Mouse (Mus musculus): ENCODE data around the gene Ccdc87. TPM values are rescaled to one million over a fixed set of nuclear protein-coding genes. Genes with fewer than 3 reads are reported as not detected.

Ccdc87 gene
- total and polyA plus RNA-seq, 3 experiments = 0.05 TPM; not detected in 2

DNA sequence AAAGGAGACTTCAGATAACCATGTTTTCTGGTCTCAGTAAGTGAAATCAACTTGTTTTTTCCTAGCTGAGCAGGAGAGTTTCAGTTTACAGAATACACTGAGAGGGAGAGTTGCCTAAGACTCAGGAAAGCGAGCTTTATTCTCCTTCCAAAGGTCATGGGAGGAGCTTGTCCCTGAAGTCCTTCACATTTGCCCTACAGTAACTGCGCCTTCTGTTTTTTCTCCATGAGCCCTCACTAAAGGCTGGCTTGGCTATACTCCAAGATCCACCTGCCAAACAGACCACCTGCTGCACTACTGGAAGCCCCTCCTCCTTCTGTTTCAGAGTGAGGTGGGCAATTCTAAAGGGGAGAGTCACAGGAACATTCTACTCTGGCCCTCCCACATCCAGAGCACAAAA is 3.1 kb upstream of the Ccdc87 start:
- no peak for DNase-seq (ENCODE audit: low spot score)
- no peak for ATAC-seq (ENCODE audit: extremely low read depth, insufficient number of reproducible peaks, low FRiP score, poor library complexity, severe bottlenecking)
- Histone ChIP-seq H3K27me3 (ENCODE audit: insufficient read depth, low read length) (peaks cover 13% of the 10 kb centered on the region), H3K9me3 (replicated peaks) (no peaks in the 10 kb centered on the region), H3K4me3 (ENCODE audit: low read depth, low read length) (no peak overlapping the region), H3K4me1 (ENCODE audit: insufficient read depth, low read depth, low read length) (peaks cover 32% of the 10 kb centered on the region), H3K36me3 (replicated peaks) (peaks cover 59% of the 10 kb centered on the region)
- TF ChIP-seq CTCF (IDR thresholded peaks at IDR 0.05; ENCODE audit: low read depth, low read length) (no peak), GATA2 (IDR thresholded peaks at IDR 0.05; ENCODE audit: borderline replicate concordance, low read depth, low read length) (no peak), TAL1 (conservative IDR thresholded peaks at IDR 0.05; ENCODE audit: low read depth, low read length) (no peak), POLR2AphosphoS5 (IDR thresholded peaks at IDR 0.05; ENCODE audit: insufficient replicate concordance, low read depth, low read length) (no peak), GATA1 (IDR thresholded peaks at IDR 0.05; ENCODE audit: borderline replicate concordance, low read length) (no peak)

GRCm38 (mm10) chr19:4837049-4837448 is 2.1 kb upstream of the Ccdc87 start:
- no peak for ATAC-seq (ENCODE audit: extremely low read depth, insufficient number of reproducible peaks, low FRiP score, poor library complexity, severe bottlenecking)
- DNase-seq (ENCODE audit: low spot score) = no peak
- Histone ChIP-seq H3K4me1 (ENCODE audit: insufficient read depth, low read depth, low read length) (peaks cover 34% of the 10 kb centered on the region), H3K27me3 (ENCODE audit: insufficient read depth, low read length) (peaks cover 22% of the 10 kb centered on the region), H3K4me3 (ENCODE audit: low read depth, low read length) (no peak overlapping the region), H3K9me3 (replicated peaks) (no peaks in the 10 kb centered on the region), H3K36me3 (replicated peaks) (peaks cover 51% of the 10 kb centered on the region)
- no peak for TF ChIP-seq POLR2AphosphoS5 (IDR thresholded peaks at IDR 0.05; ENCODE audit: insufficient replicate concordance, low read depth, low read length)
- no peak for TF ChIP-seq GATA1 (IDR thresholded peaks at IDR 0.05; ENCODE audit: borderline replicate concordance, low read length)
- no peak for TF ChIP-seq CTCF (IDR thresholded peaks at IDR 0.05; ENCODE audit: low read depth, low read length)
- no peak for TF ChIP-seq TAL1 (conservative IDR thresholded peaks at IDR 0.05; ENCODE audit: low read depth, low read length)
- TF ChIP-seq GATA2 (IDR thresholded peaks at IDR 0.05; ENCODE audit: borderline replicate concordance, low read depth, low read length) = no peak

DNA sequence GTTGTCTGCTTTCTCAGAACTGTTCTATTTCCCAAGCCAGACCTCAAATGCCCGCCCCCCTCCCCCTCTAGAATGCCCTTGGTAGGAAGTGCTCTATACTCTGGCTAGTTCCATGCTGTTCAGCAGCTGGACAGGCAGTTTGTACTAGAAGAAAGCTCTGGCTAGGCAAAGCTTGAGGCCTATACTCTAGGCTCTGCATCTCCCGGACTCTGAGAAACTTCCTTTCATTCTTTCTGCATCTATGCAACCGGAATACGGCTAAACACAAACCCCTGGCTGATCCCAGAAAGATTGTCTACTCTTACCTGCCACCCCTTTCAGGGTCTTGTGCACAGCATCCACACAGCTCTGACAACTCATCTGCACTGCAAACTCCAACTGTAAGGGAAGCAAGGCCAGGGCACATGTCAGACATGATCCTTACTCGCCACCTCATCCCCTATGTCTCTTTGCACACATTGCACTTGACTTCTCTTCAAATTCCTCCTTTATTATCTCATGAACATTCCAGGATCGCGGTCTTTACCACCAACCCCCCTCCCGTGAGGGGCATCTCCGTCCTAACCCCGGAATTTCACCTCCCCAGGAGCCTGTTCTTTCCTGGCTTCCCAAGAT is 533 bp upstream of the Ccdc87 start:
- Histone ChIP-seq H3K9me3 (replicated peaks) (no peaks in the 10 kb centered on the region), H3K4me3 (ENCODE audit: low read depth, low read length) (peak overlapping the region; percentile 75), H3K4me1 (ENCODE audit: insufficient read depth, low read depth, low read length) (peaks cover 32% of the 10 kb centered on the region), H3K27me3 (ENCODE audit: insufficient read depth, low read length) (peaks cover 26% of the 10 kb centered on the region), H3K36me3 (replicated peaks) (peaks cover 35% of the 10 kb centered on the region)
- ATAC-seq (ENCODE audit: extremely low read depth, insufficient number of reproducible peaks, low FRiP score, poor library complexity, severe bottlenecking) (no peak), DNase-seq (ENCODE audit: low spot score) (peak; percentile 25)
- TF ChIP-seq CTCF (IDR thresholded peaks at IDR 0.05; ENCODE audit: low read depth, low read length) (no peak), GATA1 (IDR thresholded peaks at IDR 0.05; ENCODE audit: borderline replicate concordance, low read length) (no peak), TAL1 (conservative IDR thresholded peaks at IDR 0.05; ENCODE audit: low read depth, low read length) (no peak), GATA2 (IDR thresholded peaks at IDR 0.05; ENCODE audit: borderline replicate concordance, low read depth, low read length) (no peak), POLR2AphosphoS5 (IDR thresholded peaks at IDR 0.05; ENCODE audit: insufficient replicate concordance, low read depth, low read length) (no peak)

DNA sequence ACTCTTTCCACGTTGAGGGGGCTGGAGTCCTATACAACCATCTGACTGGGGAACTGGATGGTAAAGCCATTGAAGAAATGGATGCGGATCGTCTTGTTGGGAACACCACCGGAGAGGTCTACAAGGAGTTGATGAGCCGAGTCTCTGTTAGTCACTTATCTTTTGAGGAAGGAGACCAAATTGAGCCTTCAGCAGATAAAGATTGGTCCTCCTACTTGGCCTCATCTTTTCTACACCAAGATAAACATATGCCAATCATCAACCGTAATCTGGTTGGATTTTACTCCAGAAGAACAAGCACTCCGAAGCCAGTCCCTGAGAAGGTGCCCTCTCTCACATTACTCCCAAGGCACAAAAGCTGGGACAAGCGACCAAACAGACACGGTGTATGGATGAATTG is 1.7 kb downstream of the Ccdc87 start:
- no peaks in the 10 kb centered on the region for H3K9me3 ChIP-seq (replicated peaks)
- ATAC-seq (ENCODE audit: extremely low read depth, insufficient number of reproducible peaks, low FRiP score, poor library complexity, severe bottlenecking) (no peak), DNase-seq (ENCODE audit: low spot score) (no peak)
- H3K4me3 ChIP-seq (ENCODE audit: low read depth, low read length) = no peak overlapping the region
- TF ChIP-seq POLR2AphosphoS5 (IDR thresholded peaks at IDR 0.05; ENCODE audit: insufficient replicate concordance, low read depth, low read length) (no peak), TAL1 (conservative IDR thresholded peaks at IDR 0.05; ENCODE audit: low read depth, low read length) (no peak), CTCF (IDR thresholded peaks at IDR 0.05; ENCODE audit: low read depth, low read length) (no peak), GATA1 (IDR thresholded peaks at IDR 0.05; ENCODE audit: borderline replicate concordance, low read length) (no peak), GATA2 (IDR thresholded peaks at IDR 0.05; ENCODE audit: borderline replicate concordance, low read depth, low read length) (no peak)
- peaks cover 34% of the 10 kb centered on the region for H3K4me1 ChIP-seq (ENCODE audit: insufficient read depth, low read depth, low read length)
- peaks cover 18% of the 10 kb centered on the region for H3K36me3 ChIP-seq (replicated peaks)
- peaks cover 26% of the 10 kb centered on the region for H3K27me3 ChIP-seq (ENCODE audit: insufficient read depth, low read length)

- ATAC-seq (ENCODE audit: extremely low read depth, insufficient number of reproducible peaks, low FRiP score, poor library complexity, severe bottlenecking) (no peak), DNase-seq (ENCODE audit: low spot score) (no peak)
- Histone ChIP-seq H3K36me3 (replicated peaks) (peaks cover 2% of the 10 kb centered on the region), H3K4me1 (ENCODE audit: insufficient read depth, low read depth, low read length) (peaks cover 31% of the 10 kb centered on the region), H3K9me3 (replicated peaks) (no peaks in the 10 kb centered on the region), H3K27me3 (ENCODE audit: insufficient read depth, low read length) (peaks cover 26% of the 10 kb centered on the region), H3K4me3 (ENCODE audit: low read depth, low read length) (no peak overlapping the region)
- TF ChIP-seq GATA1 (IDR thresholded peaks at IDR 0.05; ENCODE audit: borderline replicate concordance, low read length) = no peak
Observed at GRCm38 (mm10) chr19:4842611-4843010, 3.4 kb downstream of the Ccdc87 start.

DNA sequence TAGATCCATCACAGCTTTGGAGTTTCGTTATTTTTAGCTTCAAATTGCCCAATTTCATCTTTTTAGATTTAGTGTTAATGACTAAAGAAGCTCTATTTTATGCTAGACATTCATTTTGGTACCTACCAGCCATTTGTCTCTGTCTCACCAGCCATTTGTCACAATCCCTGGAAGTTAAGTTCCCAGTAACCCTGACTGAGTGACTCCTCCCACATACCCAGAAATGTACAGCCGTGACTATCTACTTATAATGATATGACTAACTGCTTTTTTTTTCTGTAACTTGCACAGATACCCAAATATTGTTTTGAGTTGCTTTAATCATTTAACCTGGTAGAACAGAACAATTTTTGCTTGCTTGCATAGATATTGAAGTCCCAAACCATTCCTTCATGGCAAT is 6.7 kb downstream of the Ccdc87 start:
- TF ChIP-seq TAL1 (conservative IDR thresholded peaks at IDR 0.05; ENCODE audit: low read depth, low read length) = no peak
- TF ChIP-seq GATA2 (IDR thresholded peaks at IDR 0.05; ENCODE audit: borderline replicate concordance, low read depth, low read length) = no peak
- no peak for TF ChIP-seq CTCF (IDR thresholded peaks at IDR 0.05; ENCODE audit: low read depth, low read length)
- TF ChIP-seq POLR2AphosphoS5 (IDR thresholded peaks at IDR 0.05; ENCODE audit: insufficient replicate concordance, low read depth, low read length) = no peak
- no peak for TF ChIP-seq GATA1 (IDR thresholded peaks at IDR 0.05; ENCODE audit: borderline replicate concordance, low read length)
- DNase-seq (ENCODE audit: low spot score) (no peak), ATAC-seq (ENCODE audit: extremely low read depth, insufficient number of reproducible peaks, low FRiP score, poor library complexity, severe bottlenecking) (no peak)
- H3K36me3 ChIP-seq (replicated peaks) = no peaks in the 10 kb centered on the region
- no peak overlapping the region for H3K4me3 ChIP-seq (ENCODE audit: low read depth, low read length)
- H3K9me3 ChIP-seq (replicated peaks) = no peaks in the 10 kb centered on the region
- H3K27me3 ChIP-seq (ENCODE audit: insufficient read depth, low read length) = peaks cover 34% of the 10 kb centered on the region
- peaks cover 5% of the 10 kb centered on the region; the same call in 1 of the 2 replicates for H3K4me1 ChIP-seq (ENCODE audit: insufficient read depth, low read depth, low read length)

Data from G1E (cell line).